Mouse (Mus musculus) Patski (cell line): ENCODE measurements at regions not wholly inside any gene's neighbourhood (a gene's known extent, or its start where the extent isn't known, plus 50 kb on each side); places are given as distances from the start of the nearest gene placed in this dataset.

Source experiments
- ATAC-seq: fragments of 100-300 bp; one replicate; pipeline ENCODE4 v1.8.0; 2021
- CTCF ChIA-PET: fragments of 350-600 bp; sonication (Branson Sonifier 250); formaldehyde crosslinking; loops from one replicate; lab custom pipeline; 2022; ENCODE audit warnings: inconsistent platforms; lab: Charles Lee
- POLR2A ChIA-PET: fragments of 350-600 bp; sonication (Branson Sonifier 250); formaldehyde crosslinking; loops from one replicate; lab custom pipeline; 2022; ENCODE audit warnings: antibody characterized with exemption, inconsistent platforms; lab: Charles Lee
- DNase-seq: peaks from one replicate; pipeline ENCODE4 v3.0.0-alpha.2; 2011; ENCODE audit warnings: low read depth, low spot score
- H3K27me3 ChIP-seq: fragments of 371-371 bp; one replicate; pipeline ENCODE4 v1.5.1; 2021
- CTCF ChIP-seq: fragments of 100-300 bp; IDR thresholded peaks from one replicate; pipeline ENCODE4 v1.5.1; 2021
- in situ Hi-C: fragments of 300-500 bp; cut with MboI; formaldehyde crosslinking; loops from 3 replicates; pipeline ENCODE4 v1.11.1; 2018; ENCODE audit warnings: low pct_unique_long_range_greater_than_20kb, mixed read lengths

DNA sequence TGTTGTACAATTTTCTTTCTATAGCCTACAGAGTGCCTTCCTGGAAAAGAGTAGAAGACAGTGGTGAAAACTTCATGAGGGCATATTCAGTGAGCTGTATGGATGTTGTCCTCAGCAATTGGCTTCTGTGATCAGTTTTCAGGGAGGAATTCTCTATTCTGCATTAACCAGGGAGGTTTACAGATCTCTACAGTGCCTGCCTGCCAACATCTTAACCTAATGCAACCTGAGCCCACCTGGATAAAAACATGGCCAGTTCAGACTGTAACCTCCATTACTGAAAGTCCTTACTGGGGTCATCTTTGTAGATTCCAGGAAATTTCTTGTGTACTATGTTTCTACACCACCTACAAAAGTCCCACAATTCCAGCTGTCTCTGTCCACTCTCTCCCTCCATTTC, 791.4 kb upstream of the Nectin3 start:
- no peaks in the 10 kb centered on the region for H3K27me3 ChIP-seq
- POLR2A ChIA-PET = no interaction called here
- ATAC-seq = no peak
- in situ Hi-C loops = no loop called here
- TF ChIP-seq CTCF = no peak
- CTCF ChIA-PET = no interaction called here
- DNase-seq = no peak

DNA sequence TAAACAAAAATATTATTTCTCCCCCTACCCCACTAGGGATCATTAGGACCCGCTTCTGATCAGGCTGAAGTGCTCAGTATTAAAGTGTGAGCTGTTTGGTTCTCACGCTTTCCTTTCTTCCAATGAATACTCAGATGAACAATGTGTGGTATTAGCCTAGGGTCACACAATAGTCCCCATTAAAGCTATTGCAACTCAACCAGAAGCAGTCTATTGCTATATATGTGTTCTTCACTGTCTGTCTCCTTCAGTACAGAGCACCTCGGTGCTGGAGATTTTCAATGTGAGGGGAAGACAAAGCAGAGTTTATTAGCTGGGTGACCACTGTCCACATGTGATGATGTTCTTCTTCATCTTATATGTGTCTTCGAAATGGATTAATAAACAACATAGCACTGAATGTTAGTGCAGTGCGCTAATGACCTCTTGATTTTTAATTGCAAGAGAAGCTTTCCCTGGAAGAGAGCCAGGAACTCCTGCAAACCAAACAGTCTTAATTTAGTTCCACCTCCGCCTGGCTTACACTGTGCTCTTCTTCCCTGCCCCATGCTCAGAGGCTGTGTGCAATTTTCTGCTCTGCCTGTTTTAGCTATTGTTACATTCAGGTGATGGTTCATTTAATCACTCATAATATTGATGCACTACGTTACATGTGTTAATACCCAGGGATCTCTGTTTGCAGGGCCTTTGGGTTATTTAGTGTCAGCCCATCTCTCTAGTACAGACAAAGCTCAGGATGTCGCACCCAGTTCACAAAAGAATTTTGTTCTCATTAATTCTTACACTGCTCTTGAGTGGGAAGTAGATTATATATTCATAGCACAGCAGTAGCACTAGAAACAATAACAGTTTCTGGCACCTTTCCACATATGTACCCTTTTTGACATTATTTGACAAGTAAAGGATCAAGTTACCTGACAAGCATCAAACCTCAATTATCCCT, 768.7 kb upstream of the Nectin3 start:
- no peak for DNase-seq
- no peaks in the 10 kb centered on the region for H3K27me3 ChIP-seq
- TF ChIP-seq CTCF = no peak
- ATAC-seq = no peak
- in situ Hi-C loops = no loop called here
- ChIA-PET POLR2A (interaction anchor here (0.6 kb wide), 1 partner anchor 53 kb away, joined by 6 read pairs; no protein-coding TSS in a partner anchor), CTCF (no interaction called here)
